Mouse (Mus musculus): ENCODE results near the gene Ddx49. TPM values are rescaled to one million over a fixed set of nuclear protein-coding genes. Genes with fewer than 3 reads are reported as not detected.

The Ddx49 gene
- polyA plus RNA-seq (2012; fragmentation: generic; extraction: Trizol) = 136 TPM
- long read RNA-seq, experiment 1, transcript Ddx49-201 (13 exons, 2,137 nt) = major isoform, 22 of 40 reads
- long read RNA-seq, experiment 1, partial matches to known transcripts = 3 of 40 reads
- long read RNA-seq, experiment 1, other reads (novel, unspliced or antisense) = 14 of 40 reads
- long read RNA-seq, experiment 2, transcript Ddx49-201 (13 exons, 2,137 nt) = major isoform, 226 of 256 reads
- long read RNA-seq, experiment 2, partial matches to known transcripts = 1 of 256 reads
- long read RNA-seq, experiment 2, other reads (novel, unspliced or antisense) = 26 of 256 reads

DNA sequence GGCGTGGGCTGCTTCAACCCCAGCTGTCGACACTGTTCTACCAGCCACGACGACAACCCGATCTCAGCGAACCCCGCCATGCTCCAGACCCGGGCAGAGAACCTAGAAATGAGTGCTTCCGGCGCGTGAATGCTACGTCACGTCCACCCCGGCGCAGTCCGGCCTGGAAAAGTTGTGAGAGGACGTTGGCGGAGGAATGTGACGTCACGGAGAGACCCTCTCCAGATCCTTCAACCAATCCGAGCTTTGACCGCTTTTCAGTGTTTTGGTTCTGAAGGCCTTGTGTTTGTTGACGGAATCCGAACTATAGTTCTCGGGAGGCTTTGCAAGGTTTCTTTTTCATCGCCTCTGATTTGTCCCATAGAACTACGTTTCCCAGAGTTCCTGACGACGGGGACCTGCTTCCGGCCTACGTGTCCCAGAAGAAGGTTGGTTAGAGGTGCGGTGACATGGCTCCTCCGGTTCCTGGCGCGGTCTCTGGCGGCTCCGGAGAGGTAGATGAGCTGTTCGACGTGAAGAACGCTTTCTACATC lies at the start of gene Ddx49, which contains the start of gene Cope:
Gene Ddx49, minus strand, starts transcription at position 132 of the 533 bp plus-strand sequence.
Gene Cope, plus strand, starts transcription at position 161 of the 533 bp plus-strand sequence.
- Histone ChIP-seq H3K4me3 (ENCODE audit: insufficient read depth, poor library complexity, severe bottlenecking) (peak within 1 kb of the TSS; percentile 99), H3K36me3 (ENCODE audit: control insufficient read depth, insufficient read depth) (peaks cover 10% of the 10 kb centered on the region), H3K27me3 (ENCODE audit: control insufficient read depth, insufficient read depth, insufficient read length) (no peaks in the 10 kb centered on the region), H3K79me2 (ENCODE audit: control insufficient read depth, insufficient read depth) (peaks cover 51% of the 10 kb centered on the region), H3ac (ENCODE audit: control insufficient read depth, insufficient read length, low read depth) (peak within 1 kb of the TSS; percentile 82), H3K79me3 (ENCODE audit: low read depth) (peaks cover 31% of the 10 kb centered on the region)
- TF ChIP-seq USF1 (IDR thresholded peaks at IDR 0.05; ENCODE audit: low read depth) = no peak
- peak; percentile 61 for TF ChIP-seq CEBPB (IDR thresholded peaks at IDR 0.05; ENCODE audit: low read depth)
- no peak for TF ChIP-seq CTCF (IDR thresholded peaks at IDR 0.05; ENCODE audit: control insufficient read depth, insufficient read depth, insufficient read length)
- TF ChIP-seq FOSL1 (IDR thresholded peaks at IDR 0.05; ENCODE audit: insufficient read depth, low read length, poor library complexity, severe bottlenecking) = no peak
- TF ChIP-seq MYOD1 (IDR thresholded peaks at IDR 0.05; ENCODE audit: control insufficient read depth, insufficient read length, low read depth) = no peak
- peak; percentile 21 for TF ChIP-seq MAX (IDR thresholded peaks at IDR 0.05)
- TF ChIP-seq MYOG (IDR thresholded peaks at IDR 0.05; ENCODE audit: control insufficient read depth, extremely low read depth, insufficient read length) = no peak

DNA sequence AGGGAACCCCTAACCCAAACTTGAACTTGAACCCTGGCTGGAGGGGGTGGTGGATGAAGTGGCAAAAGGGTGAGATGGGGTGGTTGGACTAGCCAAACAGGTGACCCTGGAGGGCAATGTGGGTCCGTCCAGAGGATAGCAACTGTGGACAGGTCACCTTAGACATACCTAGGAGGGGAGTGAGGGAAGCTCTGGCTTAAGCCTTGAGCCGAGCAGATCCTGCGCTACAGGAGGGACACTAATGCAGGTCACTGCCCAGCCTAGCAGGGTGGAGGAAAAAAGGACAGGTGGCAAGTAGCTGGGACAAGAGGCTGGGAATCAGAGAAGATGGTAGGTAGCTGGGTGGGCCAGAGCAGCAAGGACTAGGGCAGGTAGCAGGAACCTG lies 49.7 kb upstream of the Ddx49 start:
- H3ac ChIP-seq (ENCODE audit: control insufficient read depth, insufficient read length, low read depth) = peak overlapping the region; percentile 81
- H3K79me3 ChIP-seq (ENCODE audit: low read depth) = peaks cover 58% of the 10 kb centered on the region
- H3K36me3 ChIP-seq (ENCODE audit: control insufficient read depth, insufficient read depth) = peaks cover 16% of the 10 kb centered on the region
- peaks cover 61% of the 10 kb centered on the region for H3K79me2 ChIP-seq (ENCODE audit: control insufficient read depth, insufficient read depth)
- H3K4me3 ChIP-seq (ENCODE audit: insufficient read depth, poor library complexity, severe bottlenecking) = peak overlapping the region; percentile 90
- no peak for TF ChIP-seq CEBPB (IDR thresholded peaks at IDR 0.05; ENCODE audit: low read depth)
- TF ChIP-seq CTCF (IDR thresholded peaks at IDR 0.05; ENCODE audit: control insufficient read depth, insufficient read depth, insufficient read length) = no peak
- no peak for TF ChIP-seq FOSL1 (IDR thresholded peaks at IDR 0.05; ENCODE audit: insufficient read depth, low read length, poor library complexity, severe bottlenecking)
- TF ChIP-seq USF1 (IDR thresholded peaks at IDR 0.05; ENCODE audit: low read depth) = no peak
- TF ChIP-seq MYOG (IDR thresholded peaks at IDR 0.05; ENCODE audit: control insufficient read depth, extremely low read depth, insufficient read length) = no peak
- no peak for TF ChIP-seq MYOD1 (IDR thresholded peaks at IDR 0.05; ENCODE audit: control insufficient read depth, insufficient read length, low read depth)
- no peaks in the 10 kb centered on the region for H3K27me3 ChIP-seq (ENCODE audit: control insufficient read depth, insufficient read depth, insufficient read length)

DNA sequence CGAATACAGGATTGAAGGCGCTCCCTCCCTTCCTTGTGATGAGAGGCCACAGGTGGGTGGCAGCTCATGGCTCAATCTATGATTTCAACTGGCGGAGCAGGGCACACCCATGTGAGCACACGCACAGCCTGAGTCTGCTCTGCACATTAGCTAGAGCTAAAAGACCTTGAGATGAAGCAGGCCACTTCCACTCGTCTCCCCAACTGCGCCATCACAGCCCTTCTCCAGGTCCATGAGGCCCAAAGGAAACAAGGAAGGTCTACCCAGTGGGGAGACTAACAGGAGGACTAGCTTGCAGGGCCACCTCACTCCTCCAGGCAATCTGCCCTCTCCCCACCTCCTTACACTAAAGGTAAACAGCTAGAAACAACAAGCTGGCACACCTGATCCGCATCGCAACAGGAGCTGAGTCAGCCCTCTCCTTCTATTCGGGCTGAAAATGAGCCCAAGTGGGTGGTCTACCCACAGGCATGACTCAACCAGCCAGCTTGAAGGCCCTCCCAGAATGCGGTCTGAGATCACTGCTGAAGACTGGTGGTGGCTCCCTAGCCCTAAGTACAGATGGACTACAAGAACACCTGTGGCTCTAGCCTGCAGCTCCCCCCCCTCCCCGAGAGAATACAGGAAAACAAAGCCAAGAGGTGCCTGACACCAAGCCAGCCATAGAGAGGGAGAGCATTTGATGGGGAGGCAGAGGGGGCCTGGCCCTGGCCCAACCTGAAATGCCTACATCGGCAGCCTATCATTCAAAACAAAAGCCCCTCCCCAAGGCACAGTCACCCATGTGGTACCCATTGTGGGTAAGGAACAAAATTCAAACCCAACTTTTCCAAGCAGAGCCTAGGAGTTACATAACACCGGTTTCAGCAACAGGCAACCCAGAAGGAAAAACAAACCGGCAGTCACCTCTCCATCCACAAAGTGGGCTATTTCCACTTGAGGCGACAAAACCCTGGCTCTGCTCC lies 49.0 kb upstream of the Ddx49 start:
- H3K27me3 ChIP-seq (ENCODE audit: control insufficient read depth, insufficient read depth, insufficient read length) = no peaks in the 10 kb centered on the region
- H3K79me2 ChIP-seq (ENCODE audit: control insufficient read depth, insufficient read depth) = peaks cover 67% of the 10 kb centered on the region
- H3ac ChIP-seq (ENCODE audit: control insufficient read depth, insufficient read length, low read depth) = peak overlapping the region; percentile 81
- peaks cover 20% of the 10 kb centered on the region for H3K36me3 ChIP-seq (ENCODE audit: control insufficient read depth, insufficient read depth)
- peak overlapping the region; percentile 90 for H3K4me3 ChIP-seq (ENCODE audit: insufficient read depth, poor library complexity, severe bottlenecking)
- peaks cover 65% of the 10 kb centered on the region for H3K79me3 ChIP-seq (ENCODE audit: low read depth)
- TF ChIP-seq USF1 (IDR thresholded peaks at IDR 0.05; ENCODE audit: low read depth) (no peak), MYOD1 (IDR thresholded peaks at IDR 0.05; ENCODE audit: control insufficient read depth, insufficient read length, low read depth) (no peak)

DNA sequence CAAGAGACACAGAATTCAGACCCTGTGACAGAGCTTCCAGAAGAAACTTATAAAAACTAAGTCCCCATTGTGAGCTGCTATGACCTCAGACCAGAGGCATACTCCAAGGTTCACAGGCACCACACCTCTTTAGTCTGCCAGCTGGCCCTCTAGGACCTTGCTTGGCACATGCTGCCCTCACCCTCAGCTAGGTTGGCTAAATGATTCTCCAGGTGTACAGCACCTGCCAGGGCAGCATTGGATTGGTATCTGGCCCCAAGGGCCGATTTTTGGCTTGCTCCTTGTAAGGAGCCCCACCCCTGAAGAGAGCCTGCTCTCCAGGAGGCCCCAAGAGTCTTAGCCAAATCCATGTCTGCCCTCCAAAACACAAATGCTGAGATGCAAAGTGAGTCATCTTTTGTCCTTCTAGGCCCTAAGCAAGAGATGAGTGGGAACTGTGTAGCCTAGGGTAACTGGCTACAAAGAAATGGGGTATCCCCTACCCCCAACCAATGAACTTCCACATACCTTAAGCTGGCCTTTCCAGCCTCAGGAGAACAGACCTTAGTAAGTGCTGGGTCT lies 45.7 kb upstream of the Ddx49 start:
- Histone ChIP-seq H3K27me3 (ENCODE audit: control insufficient read depth, insufficient read depth, insufficient read length) (no peaks in the 10 kb centered on the region), H3K79me2 (ENCODE audit: control insufficient read depth, insufficient read depth) (peaks cover 100% of the 10 kb centered on the region), H3K36me3 (ENCODE audit: control insufficient read depth, insufficient read depth) (peaks cover 37% of the 10 kb centered on the region), H3K4me3 (ENCODE audit: insufficient read depth, poor library complexity, severe bottlenecking) (no peak overlapping the region), H3ac (ENCODE audit: control insufficient read depth, insufficient read length, low read depth) (no peak overlapping the region), H3K79me3 (ENCODE audit: low read depth) (peaks cover 93% of the 10 kb centered on the region)
- TF ChIP-seq CTCF (IDR thresholded peaks at IDR 0.05; ENCODE audit: control insufficient read depth, insufficient read depth, insufficient read length) = no peak
- no peak for TF ChIP-seq CEBPB (IDR thresholded peaks at IDR 0.05; ENCODE audit: low read depth)
- no peak for TF ChIP-seq MYOD1 (IDR thresholded peaks at IDR 0.05; ENCODE audit: control insufficient read depth, insufficient read length, low read depth)
- no peak for TF ChIP-seq FOSL1 (IDR thresholded peaks at IDR 0.05; ENCODE audit: insufficient read depth, low read length, poor library complexity, severe bottlenecking)
- TF ChIP-seq MYOG (IDR thresholded peaks at IDR 0.05; ENCODE audit: control insufficient read depth, extremely low read depth, insufficient read length) = no peak
- TF ChIP-seq MAX (IDR thresholded peaks at IDR 0.05) = no peak
- no peak for TF ChIP-seq USF1 (IDR thresholded peaks at IDR 0.05; ENCODE audit: low read depth)

DNA sequence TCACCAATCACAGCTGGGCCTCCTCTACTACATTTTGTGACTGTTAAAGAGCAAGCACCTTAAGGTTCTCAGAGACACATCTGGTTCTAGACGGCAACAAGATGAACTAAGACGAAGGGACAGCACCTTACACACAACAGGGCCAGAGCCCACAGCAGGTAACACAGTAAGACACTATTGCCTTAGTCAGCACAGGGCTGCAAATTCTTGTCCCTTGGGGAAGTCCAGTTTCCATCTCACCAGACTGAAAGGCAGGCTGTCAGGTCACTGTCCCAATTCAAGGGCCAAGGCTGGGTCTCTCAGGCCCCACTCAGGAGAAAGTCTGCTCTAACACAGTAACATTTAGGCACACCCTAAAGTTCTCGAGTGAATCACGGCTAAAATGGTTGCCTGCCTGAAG lies 45.2 kb upstream of the Ddx49 start:
- peaks cover 100% of the 10 kb centered on the region for H3K79me2 ChIP-seq (ENCODE audit: control insufficient read depth, insufficient read depth)
- no peaks in the 10 kb centered on the region for H3K27me3 ChIP-seq (ENCODE audit: control insufficient read depth, insufficient read depth, insufficient read length)
- TF ChIP-seq CEBPB (IDR thresholded peaks at IDR 0.05; ENCODE audit: low read depth) = no peak
- no peak for TF ChIP-seq MAX (IDR thresholded peaks at IDR 0.05)
- no peak for TF ChIP-seq FOSL1 (IDR thresholded peaks at IDR 0.05; ENCODE audit: insufficient read depth, low read length, poor library complexity, severe bottlenecking)
- no peak for TF ChIP-seq USF1 (IDR thresholded peaks at IDR 0.05; ENCODE audit: low read depth)
- no peak for TF ChIP-seq CTCF (IDR thresholded peaks at IDR 0.05; ENCODE audit: control insufficient read depth, insufficient read depth, insufficient read length)
- TF ChIP-seq MYOG (IDR thresholded peaks at IDR 0.05; ENCODE audit: control insufficient read depth, extremely low read depth, insufficient read length) = no peak
- TF ChIP-seq MYOD1 (IDR thresholded peaks at IDR 0.05; ENCODE audit: control insufficient read depth, insufficient read length, low read depth) = no peak
- H3ac ChIP-seq (ENCODE audit: control insufficient read depth, insufficient read length, low read depth) = no peak overlapping the region
- peaks cover 93% of the 10 kb centered on the region for H3K79me3 ChIP-seq (ENCODE audit: low read depth)
- peaks cover 42% of the 10 kb centered on the region for H3K36me3 ChIP-seq (ENCODE audit: control insufficient read depth, insufficient read depth)
- H3K4me3 ChIP-seq (ENCODE audit: insufficient read depth, poor library complexity, severe bottlenecking) = no peak overlapping the region

All from C2C12 (cell line).